Mouse (Mus musculus): Measurements from ENCODE around the gene Loxl4. TPM values are rescaled to one million over a fixed set of nuclear protein-coding genes. Genes with fewer than 3 reads are reported as not detected.

The Loxl4 gene
- polyA plus RNA-seq, 1 experiment: 2.9 TPM

GRCm38 (mm10) chr19:42636631-42637030, 24.0 kb upstream of the Loxl4 start:
- H3K27ac ChIP-seq (ENCODE audit: insufficient read depth, low read depth, low read length): no peak overlapping the region
- no peak overlapping the region for H3K4me3 ChIP-seq (ENCODE audit: insufficient read depth, low read depth, low read length)
- H3K4me1 ChIP-seq (ENCODE audit: control insufficient read depth, insufficient read depth, low read length): no peaks in the 10 kb centered on the region
- no peak for DNase-seq
- TF ChIP-seq CTCF (conservative IDR thresholded peaks at IDR 0.05; ENCODE audit: insufficient read depth, insufficient read length, low read depth, low read length): no peak
- TF ChIP-seq POLR2A (IDR thresholded peaks at IDR 0.05; ENCODE audit: low read depth, low read length): no peak
- no peaks in the 10 kb centered on the region for H3K27me3 ChIP-seq (replicated peaks; ENCODE audit: control insufficient read depth, insufficient read depth, low read length)
- 40% methylated on average over 11 of the region's 11 CpGs for WGBS
- no peaks in the 10 kb centered on the region for H3K36me3 ChIP-seq (ENCODE audit: control insufficient read depth, insufficient read depth, low read length)

GRCm38 (mm10) chr19:42633650-42634049, 21.0 kb upstream of the Loxl4 start:
- Histone ChIP-seq H3K27me3 (replicated peaks; ENCODE audit: control insufficient read depth, insufficient read depth, low read length) (no peaks in the 10 kb centered on the region), H3K4me3 (ENCODE audit: insufficient read depth, low read depth, low read length) (no peak overlapping the region), H3K4me1 (ENCODE audit: control insufficient read depth, insufficient read depth, low read length) (no peaks in the 10 kb centered on the region), H3K27ac (ENCODE audit: insufficient read depth, low read depth, low read length) (no peak overlapping the region), H3K36me3 (ENCODE audit: control insufficient read depth, insufficient read depth, low read length) (no peaks in the 10 kb centered on the region)
- TF ChIP-seq POLR2A (IDR thresholded peaks at IDR 0.05; ENCODE audit: low read depth, low read length) (no peak), CTCF (conservative IDR thresholded peaks at IDR 0.05; ENCODE audit: insufficient read depth, insufficient read length, low read depth, low read length) (no peak)
- WGBS: 92% methylated on average over 2 of the region's 2 CpGs
- DNase-seq: no peak

GRCm38 (mm10) chr19:42632301-42632700, 19.7 kb upstream of the Loxl4 start:
- TF ChIP-seq CTCF (conservative IDR thresholded peaks at IDR 0.05; ENCODE audit: insufficient read depth, insufficient read length, low read depth, low read length) (no peak), POLR2A (IDR thresholded peaks at IDR 0.05; ENCODE audit: low read depth, low read length) (no peak)
- no peak overlapping the region for H3K27ac ChIP-seq (ENCODE audit: insufficient read depth, low read depth, low read length)
- DNase-seq: no peak
- H3K4me1 ChIP-seq (ENCODE audit: control insufficient read depth, insufficient read depth, low read length): no peaks in the 10 kb centered on the region
- H3K4me3 ChIP-seq (ENCODE audit: insufficient read depth, low read depth, low read length): no peak overlapping the region
- 55% methylated on average over 4 of the region's 4 CpGs for WGBS
- H3K27me3 ChIP-seq (replicated peaks; ENCODE audit: control insufficient read depth, insufficient read depth, low read length): no peaks in the 10 kb centered on the region
- no peaks in the 10 kb centered on the region for H3K36me3 ChIP-seq (ENCODE audit: control insufficient read depth, insufficient read depth, low read length)

- TF ChIP-seq CTCF (conservative IDR thresholded peaks at IDR 0.05; ENCODE audit: insufficient read depth, insufficient read length, low read depth, low read length): no peak
- no peak for TF ChIP-seq POLR2A (IDR thresholded peaks at IDR 0.05; ENCODE audit: low read depth, low read length)
- Histone ChIP-seq H3K4me1 (ENCODE audit: control insufficient read depth, insufficient read depth, low read length) (no peaks in the 10 kb centered on the region), H3K27ac (ENCODE audit: insufficient read depth, low read depth, low read length) (no peak overlapping the region), H3K36me3 (ENCODE audit: control insufficient read depth, insufficient read depth, low read length) (no peaks in the 10 kb centered on the region), H3K4me3 (ENCODE audit: insufficient read depth, low read depth, low read length) (no peak overlapping the region), H3K27me3 (replicated peaks; ENCODE audit: control insufficient read depth, insufficient read depth, low read length) (no peaks in the 10 kb centered on the region)
- WGBS: 4% methylated on average over 8 of the region's 8 CpGs
- DNase-seq: peak; percentile 80
These were observed 18.9 kb upstream of the Loxl4 start for GRCm38 (mm10) chr19:42631541-42631961.

- DNase-seq: peak; percentile 92
- WGBS: 43% methylated on average over 6 of the region's 6 CpGs
- Histone ChIP-seq H3K4me1 (ENCODE audit: control insufficient read depth, insufficient read depth, low read length) (no peaks in the 10 kb centered on the region), H3K27me3 (replicated peaks; ENCODE audit: control insufficient read depth, insufficient read depth, low read length) (no peaks in the 10 kb centered on the region), H3K36me3 (ENCODE audit: control insufficient read depth, insufficient read depth, low read length) (no peaks in the 10 kb centered on the region), H3K27ac (ENCODE audit: insufficient read depth, low read depth, low read length) (no peak overlapping the region), H3K4me3 (ENCODE audit: insufficient read depth, low read depth, low read length) (no peak overlapping the region)
- TF ChIP-seq CTCF (conservative IDR thresholded peaks at IDR 0.05; ENCODE audit: insufficient read depth, insufficient read length, low read depth, low read length) (no peak), POLR2A (IDR thresholded peaks at IDR 0.05; ENCODE audit: low read depth, low read length) (no peak)
These were observed 15.5 kb upstream of the Loxl4 start for GRCm38 (mm10) chr19:42628068-42628467.

GRCm38 (mm10) chr19:42613647-42614225, 1.1 kb upstream of the Loxl4 start:
- TF ChIP-seq CTCF (conservative IDR thresholded peaks at IDR 0.05; ENCODE audit: insufficient read depth, insufficient read length, low read depth, low read length) (no peak), POLR2A (IDR thresholded peaks at IDR 0.05; ENCODE audit: low read depth, low read length) (no peak)
- Histone ChIP-seq H3K36me3 (ENCODE audit: control insufficient read depth, insufficient read depth, low read length) (no peaks in the 10 kb centered on the region), H3K27ac (ENCODE audit: insufficient read depth, low read depth, low read length) (0 out of 2 replicates have a peak overlapping the region, but pooled peaks have one; percentile 9), H3K4me3 (ENCODE audit: insufficient read depth, low read depth, low read length) (no peak overlapping the region), H3K27me3 (replicated peaks; ENCODE audit: control insufficient read depth, insufficient read depth, low read length) (no peaks in the 10 kb centered on the region), H3K4me1 (ENCODE audit: control insufficient read depth, insufficient read depth, low read length) (no peaks in the 10 kb centered on the region)
- DNase-seq: no peak
- 57% methylated on average over 7 of the region's 7 CpGs for WGBS

- Histone ChIP-seq H3K4me3 (ENCODE audit: insufficient read depth, low read depth, low read length) (peak overlapping the region; percentile 8), H3K36me3 (ENCODE audit: control insufficient read depth, insufficient read depth, low read length) (no peaks in the 10 kb centered on the region), H3K27me3 (replicated peaks; ENCODE audit: control insufficient read depth, insufficient read depth, low read length) (no peaks in the 10 kb centered on the region), H3K4me1 (ENCODE audit: control insufficient read depth, insufficient read depth, low read length) (no peaks in the 10 kb centered on the region), H3K27ac (ENCODE audit: insufficient read depth, low read depth, low read length) (0 out of 2 replicates have a peak overlapping the region, but pooled peaks have one; percentile 9)
- WGBS: 19% methylated on average over 7 of the region's 7 CpGs
- DNase-seq: peak; percentile 65
- TF ChIP-seq CTCF (conservative IDR thresholded peaks at IDR 0.05; ENCODE audit: insufficient read depth, insufficient read length, low read depth, low read length) (no peak), POLR2A (IDR thresholded peaks at IDR 0.05; ENCODE audit: low read depth, low read length) (no peak)
These were observed 503 bp upstream of the Loxl4 start for GRCm38 (mm10) chr19:42613116-42613515.
